Mouse (Mus musculus): ENCODE measurements at regions not wholly inside any gene's neighbourhood (a gene's known extent, or its start where the extent isn't known, plus 50 kb on each side); places are given as distances from the start of the nearest gene placed in this dataset.

- no peak for DNase-seq (ENCODE audit: extremely low spot score in 1 of 2, low spot score in 1 of 2)
Observed at GRCm38 (mm10) chr16:24218162-24218849, 175.0 kb upstream of the Lpp start.

GRCm38 (mm10) chr16:24216828-24217227 is 176.5 kb upstream of the Lpp start:
- DNase-seq (ENCODE audit: extremely low spot score in 1 of 2, low spot score in 1 of 2): peak in 1 of 2 experiments; percentile 21

DNA sequence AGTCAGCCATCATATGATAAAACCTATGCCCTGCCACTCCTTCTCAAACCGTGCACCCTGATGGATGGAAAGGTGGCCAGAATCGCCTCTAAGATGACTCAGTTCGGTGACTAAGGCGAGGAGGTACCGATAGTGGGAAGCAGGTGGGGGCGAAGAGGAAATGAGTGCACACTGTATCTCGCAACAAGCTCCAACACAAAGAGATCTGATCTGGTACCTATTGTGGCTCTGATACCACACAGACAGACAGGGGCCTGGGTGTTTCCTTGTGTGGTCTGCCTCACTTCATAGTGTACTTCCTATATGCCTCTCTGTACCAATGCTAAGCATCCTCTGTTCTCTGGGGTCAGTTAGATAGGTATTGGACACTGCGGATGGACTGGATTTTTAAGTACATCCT is 178.0 kb upstream of the Lpp start:
- no peak for DNase-seq (ENCODE audit: extremely low spot score in 1 of 2, low spot score in 1 of 2)

DNA sequence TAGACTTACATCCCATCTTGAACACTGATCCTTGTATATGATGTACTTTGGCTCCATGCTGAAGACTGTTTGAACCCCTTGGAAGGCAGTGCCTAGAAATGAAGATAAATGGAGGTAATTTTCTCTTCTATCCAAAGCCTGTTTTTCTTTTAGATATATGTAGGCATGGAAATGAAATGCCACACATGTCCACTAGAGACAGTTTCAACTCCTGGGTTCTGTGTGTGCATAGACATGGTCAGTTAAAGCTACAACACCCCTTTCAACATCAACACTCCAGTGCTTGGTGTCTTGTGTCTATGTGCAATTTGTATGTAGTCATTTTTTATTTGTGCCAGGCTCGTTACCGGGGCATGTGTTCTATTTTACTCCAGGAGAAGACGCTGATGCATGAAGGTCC is 179.7 kb upstream of the Lpp start:
- no peak for DNase-seq (ENCODE audit: extremely low spot score in 1 of 2, low spot score in 1 of 2)

- DNase-seq (ENCODE audit: extremely low spot score in 1 of 2, low spot score in 1 of 2): no peak
Observed at GRCm38 (mm10) chr16:24212702-24213101, 180.6 kb upstream of the Lpp start.

DNA sequence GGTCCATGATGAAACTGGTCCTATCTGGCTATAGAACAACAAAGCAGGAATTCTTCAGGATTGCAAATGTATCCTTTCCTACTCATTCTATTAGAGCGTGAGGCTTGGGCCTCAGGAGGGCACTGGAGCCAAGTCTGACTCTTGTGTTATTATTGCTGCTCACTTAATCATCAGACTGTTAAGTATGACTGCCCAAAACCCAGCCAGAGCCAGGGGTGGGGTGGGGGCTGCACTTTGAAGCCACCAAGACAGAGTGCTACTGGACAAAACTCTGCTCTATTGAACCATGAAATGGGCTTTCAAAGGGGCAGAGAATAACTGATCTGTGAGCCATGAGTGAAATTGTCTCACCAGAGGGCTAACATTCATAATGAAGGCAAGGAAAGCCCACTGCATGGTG is 181.7 kb upstream of the Lpp start:
- no peak for DNase-seq (ENCODE audit: extremely low spot score in 1 of 2, low spot score in 1 of 2)

- DNase-seq (ENCODE audit: extremely low spot score in 1 of 2, low spot score in 1 of 2): no peak
Observed at GRCm38 (mm10) chr16:24208876-24209275, 184.4 kb upstream of the Lpp start.

DNA sequence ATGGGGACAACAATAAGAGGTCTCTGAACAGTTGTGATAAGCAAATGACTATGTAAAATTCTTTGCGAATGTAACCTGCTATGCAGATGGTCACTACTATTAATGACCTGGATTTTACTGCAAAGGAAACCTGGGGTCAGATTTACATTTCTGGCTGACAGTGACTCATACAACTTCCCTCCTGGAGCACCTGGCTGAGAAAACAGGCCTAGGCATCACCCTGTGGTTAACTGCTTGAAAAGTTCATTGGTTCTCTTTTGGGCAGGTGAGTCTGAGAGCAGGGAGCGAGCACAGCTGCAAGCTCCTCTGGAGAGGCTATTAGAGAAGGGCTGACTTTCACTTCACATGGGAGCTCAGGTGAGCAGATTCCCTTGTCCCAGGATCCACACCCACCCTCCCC is 185.2 kb upstream of the Lpp start:
- DNase-seq (ENCODE audit: extremely low spot score in 1 of 2, low spot score in 1 of 2): no peak

- DNase-seq (ENCODE audit: extremely low spot score in 1 of 2, low spot score in 1 of 2): no peak
Observed at GRCm38 (mm10) chr16:24207056-24207455, 186.3 kb upstream of the Lpp start.

DNA sequence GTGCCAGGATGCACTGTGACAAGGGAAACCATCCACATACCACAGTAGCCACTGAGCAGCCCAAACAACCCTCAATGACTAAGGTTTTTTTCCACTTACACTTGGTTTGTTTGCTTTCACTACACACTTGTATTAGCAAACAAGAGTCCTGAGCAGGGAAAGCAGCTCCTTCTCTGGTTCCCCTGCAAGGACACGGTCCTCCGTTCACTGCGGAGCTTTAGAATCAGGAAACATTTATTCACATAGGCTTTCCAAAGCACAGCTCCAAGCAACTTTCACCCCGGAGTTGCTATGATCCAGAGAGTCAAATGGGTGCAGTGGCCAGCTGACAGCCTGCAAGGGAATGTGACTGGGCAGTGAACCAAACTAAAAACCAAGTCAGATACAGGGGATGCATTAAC is 186.8 kb upstream of the Lpp start:
- DNase-seq (ENCODE audit: extremely low spot score in 1 of 2, low spot score in 1 of 2): no peak

GRCm38 (mm10) chr16:24205594-24205993 is 187.7 kb upstream of the Lpp start:
- no peak for DNase-seq (ENCODE audit: extremely low spot score in 1 of 2, low spot score in 1 of 2)

DNA sequence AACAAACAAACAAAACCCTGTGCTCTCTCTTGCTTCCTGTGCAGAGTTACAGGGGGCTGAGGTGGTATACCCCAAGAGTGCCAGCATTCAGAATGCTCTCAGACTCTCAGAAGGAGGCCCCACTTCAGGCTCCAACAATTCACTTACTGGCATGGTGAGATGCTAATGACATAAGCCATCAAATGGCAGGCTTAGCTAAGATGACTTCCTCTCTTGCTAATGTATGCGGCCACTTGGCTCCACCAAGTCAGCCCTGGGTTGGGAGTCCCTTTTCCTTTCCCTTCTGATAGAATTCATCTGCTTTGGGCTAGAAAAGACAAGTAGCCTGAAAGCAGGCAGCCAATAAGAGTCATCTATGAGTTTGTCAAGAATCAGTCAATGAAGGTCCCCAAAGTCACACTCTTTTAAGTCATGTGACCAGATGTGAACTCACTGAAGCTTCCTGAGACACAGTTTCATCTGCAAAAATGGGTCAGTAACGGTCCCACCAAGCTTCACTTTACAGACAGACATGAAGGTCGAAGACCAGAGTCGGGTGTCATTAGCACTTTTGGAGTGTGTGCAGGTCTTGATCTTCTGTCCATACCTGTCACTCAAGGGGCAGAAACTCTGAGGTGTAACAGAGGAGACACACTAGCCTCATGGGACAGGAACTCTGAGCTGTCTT is 189.1 kb upstream of the Lpp start:
- DNase-seq (ENCODE audit: extremely low spot score in 1 of 2, low spot score in 1 of 2): no peak

DNA sequence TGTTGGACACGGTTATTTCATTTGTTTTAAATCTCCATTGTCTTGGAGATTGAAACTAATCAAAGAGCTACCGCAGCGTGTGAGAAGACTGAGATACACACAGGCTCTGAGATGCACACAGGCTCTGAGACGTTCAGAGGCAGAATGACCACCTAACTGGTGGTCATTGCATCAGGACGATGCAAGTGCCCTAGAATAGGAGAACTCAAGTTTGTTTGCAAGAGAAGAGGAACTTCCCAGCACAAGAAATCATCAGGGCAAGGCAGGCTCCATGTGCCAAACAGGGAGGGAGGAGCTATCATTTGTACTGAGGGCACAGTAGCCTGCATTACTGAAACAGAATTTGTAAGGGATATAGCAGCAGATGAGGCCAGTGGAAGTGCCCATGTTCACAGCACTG is 190.7 kb upstream of the Lpp start:
- DNase-seq (ENCODE audit: extremely low spot score in 1 of 2, low spot score in 1 of 2): no peak

DNA sequence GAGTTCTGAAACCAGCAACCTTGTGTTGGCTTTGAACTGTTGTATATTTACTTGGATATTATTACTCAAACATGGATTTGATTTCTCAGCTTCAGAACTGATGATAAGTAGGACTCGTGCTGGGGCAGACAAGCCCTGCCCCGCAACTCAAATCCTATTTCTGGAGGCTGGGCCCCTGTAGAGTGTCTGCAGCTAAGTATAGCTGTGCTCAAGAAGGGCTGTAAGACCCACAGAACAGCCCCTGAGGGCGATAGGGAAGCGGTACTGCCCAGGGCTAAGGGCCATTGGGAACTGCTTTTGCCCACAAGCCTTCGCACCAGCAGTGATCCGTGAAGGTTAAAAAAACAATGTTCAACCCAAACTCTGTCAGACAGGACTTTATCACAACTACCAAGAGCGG is 191.9 kb upstream of the Lpp start:
- DNase-seq (ENCODE audit: extremely low spot score in 1 of 2, low spot score in 1 of 2): no peak

DNA sequence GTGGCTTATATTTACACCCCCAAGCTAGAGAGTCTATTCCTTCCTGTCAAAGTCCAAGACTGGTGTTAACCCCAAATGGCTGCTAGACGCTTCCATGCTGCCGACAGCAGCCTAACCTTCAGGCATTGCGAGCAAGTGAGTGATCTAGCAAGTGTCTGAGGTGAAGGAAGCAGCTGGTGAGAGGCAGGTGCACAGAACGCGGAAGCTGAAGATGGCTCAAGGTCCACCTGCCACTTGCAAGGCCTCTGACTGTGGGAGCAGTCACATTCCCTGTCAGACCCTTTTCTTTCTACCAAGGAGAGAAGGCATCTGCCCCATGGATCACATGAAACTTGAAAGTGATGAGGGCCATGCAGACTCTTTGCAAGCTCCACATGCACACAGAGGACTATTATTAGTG is 193.1 kb upstream of the Lpp start:
- no peak for DNase-seq (ENCODE audit: extremely low spot score in 1 of 2, low spot score in 1 of 2)

- no peak for DNase-seq (ENCODE audit: extremely low spot score in 1 of 2, low spot score in 1 of 2)
Observed at GRCm38 (mm10) chr16:24199408-24200167, 193.7 kb upstream of the Lpp start.

GRCm38 (mm10) chr16:24198291-24198690 is 195.0 kb upstream of the Lpp start:
- DNase-seq (ENCODE audit: extremely low spot score in 1 of 2, low spot score in 1 of 2): no peak

DNA sequence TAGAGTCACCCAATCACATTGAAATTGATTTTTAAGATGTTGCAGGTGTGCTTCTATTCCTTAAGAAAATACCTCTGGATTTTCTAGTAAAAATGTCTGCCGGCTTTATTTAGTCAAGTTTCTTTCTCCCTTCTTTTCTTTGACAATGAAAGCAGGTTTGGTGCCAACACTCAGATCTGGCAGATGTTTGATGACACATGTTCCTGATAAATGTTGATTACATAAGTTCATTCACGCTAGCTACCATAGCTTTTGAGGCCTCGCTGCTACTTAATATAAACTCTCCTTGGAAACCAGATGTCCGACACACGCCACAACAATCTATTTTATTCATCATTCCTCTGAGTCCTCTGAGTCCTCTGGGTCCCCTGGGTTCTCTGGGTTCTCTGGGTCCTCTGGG is 195.7 kb upstream of the Lpp start:
- peak in 1 of 2 experiments; percentile 32 for DNase-seq (ENCODE audit: extremely low spot score in 1 of 2, low spot score in 1 of 2)

GRCm38 (mm10) chr16:24193945-24194344 is 199.4 kb upstream of the Lpp start:
- no peak for DNase-seq (ENCODE audit: extremely low spot score in 1 of 2, low spot score in 1 of 2)

DNA sequence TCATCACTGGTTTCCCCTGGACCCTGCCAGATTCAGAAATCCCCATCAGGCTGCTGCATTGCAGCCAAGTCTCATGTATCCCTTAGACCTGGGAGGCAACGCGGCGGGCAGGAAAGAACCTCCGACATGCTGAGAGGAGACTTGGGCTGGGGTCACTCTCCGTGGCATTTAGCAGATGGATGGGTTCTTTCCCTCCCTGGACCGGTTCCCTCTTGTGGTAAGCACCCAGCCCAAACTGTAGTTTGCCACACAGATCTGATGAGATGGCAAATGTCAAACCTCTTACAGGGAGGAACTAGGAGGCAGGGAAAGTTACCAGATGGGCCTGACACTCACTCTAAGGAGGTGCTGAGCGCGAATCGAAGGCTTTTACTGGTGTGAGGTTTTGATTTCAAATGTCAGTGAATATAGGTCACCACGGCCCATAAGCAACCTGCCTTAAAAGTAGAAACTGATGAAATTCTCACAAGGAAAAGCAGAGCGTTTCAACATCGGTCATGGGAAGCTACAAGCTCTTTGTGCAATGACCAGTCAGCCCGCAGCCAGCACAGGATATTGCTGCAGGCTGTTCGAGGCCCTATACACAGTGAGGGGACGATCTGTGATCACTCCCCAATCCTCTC is 199.9 kb upstream of the Lpp start:
- DNase-seq (ENCODE audit: extremely low spot score in 1 of 2, low spot score in 1 of 2): no peak

GRCm38 (mm10) chr16:24192013-24192412 is 201.3 kb upstream of the Lpp start:
- DNase-seq (ENCODE audit: extremely low spot score in 1 of 2, low spot score in 1 of 2): no peak
